Mouse (Mus musculus) heart, postnatal 4 days (tissue): ENCODE measurements around the gene Hlcs. TPM values are rescaled to one million over a fixed set of nuclear protein-coding genes. Genes with fewer than 3 reads are reported as not detected.

Experiments used
- DNase-seq: peaks from one replicate; pipeline ENCODE4 v3.0.0; 2021
- total RNA-seq, 2 experiments: library from RNA; stranded (reverse); gene quantifications; 2 replicates each; pipeline ENCODE4 v1.2.3; 2021

The Hlcs gene
- total RNA-seq, 2 experiments from 2014 or later: 8.0 to 8.2 TPM

DNA sequence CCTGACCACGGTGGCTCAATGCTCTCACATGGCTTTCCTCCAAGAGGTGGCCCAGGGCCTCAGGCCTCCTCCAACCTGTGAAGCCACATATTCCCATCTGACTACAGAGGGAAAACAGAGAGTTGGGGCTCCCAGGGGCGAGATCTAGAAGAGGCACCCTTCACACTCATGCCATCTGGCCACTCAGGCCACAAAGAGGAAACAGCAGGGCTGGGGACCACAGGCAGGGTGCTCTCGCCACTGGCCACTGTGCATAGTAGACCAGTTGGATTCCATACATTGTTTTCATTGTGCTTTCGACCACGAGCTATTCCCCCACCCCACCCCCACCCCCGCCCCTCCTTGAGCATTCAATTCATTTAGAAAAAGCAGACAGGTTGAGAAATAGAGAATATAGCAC is 151.4 kb downstream of the Hlcs start:
- DNase-seq: no peak

DNA sequence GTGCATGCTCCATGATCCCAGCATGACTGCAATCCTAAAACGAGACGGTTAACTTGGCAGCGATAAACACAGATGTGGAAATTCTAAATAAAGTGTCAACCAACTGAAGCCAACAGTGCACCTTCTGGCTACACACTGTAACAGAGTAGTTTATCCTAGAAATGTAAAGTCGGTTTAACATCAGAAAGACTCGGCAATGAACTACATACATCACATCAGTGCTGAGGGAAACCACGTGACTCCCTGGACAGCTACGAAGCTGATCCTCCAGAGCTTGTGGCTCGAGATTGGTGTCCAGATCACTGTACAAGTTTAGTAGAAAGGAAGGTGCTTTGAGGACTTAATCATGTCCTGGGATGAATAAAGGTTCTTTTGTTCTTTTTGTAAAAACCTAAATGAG is 155.6 kb downstream of the Hlcs start:
- no peak for DNase-seq

DNA sequence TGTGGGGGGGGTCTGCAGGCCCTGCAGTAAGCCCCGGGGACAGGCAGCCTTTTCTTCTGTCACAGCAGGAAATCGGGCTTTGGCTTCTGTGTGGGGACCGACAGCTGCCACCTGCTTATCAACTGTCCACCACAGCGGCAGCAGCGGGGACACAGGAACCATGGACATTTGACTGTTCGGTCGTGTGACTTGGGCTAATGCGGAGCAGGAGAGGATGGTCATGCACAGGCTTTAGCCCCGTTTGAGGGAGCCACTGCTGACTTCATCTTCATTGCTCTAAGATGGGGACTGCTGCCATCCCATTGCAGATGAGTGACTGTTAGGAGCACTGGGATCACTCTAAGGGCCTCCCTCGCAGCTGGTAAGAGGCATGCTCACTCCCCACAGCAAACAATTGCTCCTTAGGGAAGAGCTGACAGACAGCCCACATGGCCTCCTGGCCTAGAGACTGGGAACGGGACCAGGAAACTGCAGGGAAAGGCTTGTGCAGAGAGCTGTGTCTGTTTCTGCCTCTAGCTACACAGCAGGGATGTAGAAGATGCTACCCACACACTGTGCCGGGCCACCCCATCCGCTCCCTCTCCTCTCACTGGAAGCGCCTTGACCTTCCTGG is 158.2 kb downstream of the Hlcs start:
- DNase-seq: peak; percentile 37

DNA sequence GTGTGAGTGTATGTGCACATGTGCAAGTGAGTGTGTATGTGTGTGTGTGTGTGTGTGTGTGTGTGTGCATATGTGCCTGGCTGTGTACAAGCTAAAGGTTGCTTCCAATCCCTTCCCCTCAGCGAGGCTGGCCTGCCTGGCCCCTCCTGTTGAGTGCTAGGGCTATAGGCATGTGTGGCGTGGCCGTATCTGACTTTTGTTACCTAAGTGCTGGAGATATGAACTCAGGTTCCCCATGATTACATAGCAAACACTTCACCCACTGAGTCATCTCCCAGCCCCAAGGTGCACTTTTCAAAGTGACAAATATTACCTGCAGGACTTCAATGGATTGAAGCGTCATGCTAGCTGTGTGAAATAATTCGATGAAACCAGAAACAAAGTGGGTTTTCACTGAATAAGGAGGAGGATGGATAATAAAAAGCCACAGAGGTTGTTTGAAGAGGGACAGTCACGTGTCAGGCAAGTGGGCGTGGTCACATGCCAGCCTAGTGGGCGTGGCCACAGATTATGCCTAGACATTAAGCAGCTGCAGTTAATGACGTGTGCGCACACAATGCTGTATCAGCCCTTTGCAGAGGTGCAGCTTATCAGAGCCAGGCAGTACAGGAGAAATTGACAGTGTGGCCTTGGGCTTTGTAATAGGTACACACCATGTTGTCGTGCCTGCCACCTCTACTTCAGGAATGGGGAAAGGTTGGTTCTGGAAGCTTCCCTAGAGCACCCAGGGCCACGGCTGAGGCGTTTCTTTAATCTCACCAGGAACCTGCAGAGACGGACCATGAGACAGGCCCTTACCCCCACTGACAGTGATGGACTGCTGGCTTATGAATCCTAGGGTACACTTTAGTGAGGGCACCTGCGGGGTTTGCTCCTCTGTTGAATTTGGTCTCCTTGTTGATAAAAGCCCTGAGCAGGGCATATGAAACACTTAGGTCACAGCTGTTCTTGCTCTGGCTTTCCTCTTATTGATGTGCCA is 163.0 kb downstream of the Hlcs start:
- DNase-seq: no peak

DNA sequence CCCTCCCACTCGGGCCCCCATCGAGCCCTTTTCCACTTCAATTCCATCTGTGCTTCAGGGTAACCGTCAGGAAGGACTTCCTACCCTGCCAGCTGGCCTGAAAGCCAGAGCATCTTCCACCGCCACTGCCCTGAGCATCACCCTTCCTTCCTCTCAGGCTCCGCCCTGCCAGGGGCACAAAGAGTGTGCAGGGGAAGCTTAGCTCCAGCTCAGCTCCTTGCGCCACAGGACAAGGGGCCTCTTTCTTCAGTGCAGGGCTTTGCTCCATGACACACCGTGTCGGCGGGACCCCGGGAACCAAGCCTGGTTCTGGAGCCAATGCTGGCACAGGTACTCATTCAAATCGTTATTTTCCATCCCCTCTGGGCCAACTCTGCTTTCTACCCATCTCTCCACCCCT is 165.2 kb downstream of the Hlcs start:
- DNase-seq: no peak

DNA sequence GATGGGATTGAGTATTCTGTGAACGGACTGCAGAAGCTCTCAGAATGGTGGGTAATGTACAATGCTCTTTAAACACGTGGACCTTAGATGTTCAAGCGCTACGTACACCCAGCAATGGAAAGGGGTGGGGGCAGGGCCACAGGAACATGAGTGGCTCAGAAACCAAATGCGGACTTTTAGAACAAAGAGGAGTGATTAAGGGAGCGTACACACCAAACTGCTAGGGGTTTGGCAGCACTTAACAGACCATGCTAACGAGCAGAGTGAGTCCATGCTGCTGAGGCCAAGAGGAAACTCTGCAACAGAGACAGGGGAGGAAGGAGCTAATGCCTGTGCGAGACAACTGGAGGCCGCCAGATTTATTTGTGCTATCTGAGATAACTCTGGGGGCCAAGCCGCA is 170.0 kb downstream of the Hlcs start:
- DNase-seq: no peak

DNA sequence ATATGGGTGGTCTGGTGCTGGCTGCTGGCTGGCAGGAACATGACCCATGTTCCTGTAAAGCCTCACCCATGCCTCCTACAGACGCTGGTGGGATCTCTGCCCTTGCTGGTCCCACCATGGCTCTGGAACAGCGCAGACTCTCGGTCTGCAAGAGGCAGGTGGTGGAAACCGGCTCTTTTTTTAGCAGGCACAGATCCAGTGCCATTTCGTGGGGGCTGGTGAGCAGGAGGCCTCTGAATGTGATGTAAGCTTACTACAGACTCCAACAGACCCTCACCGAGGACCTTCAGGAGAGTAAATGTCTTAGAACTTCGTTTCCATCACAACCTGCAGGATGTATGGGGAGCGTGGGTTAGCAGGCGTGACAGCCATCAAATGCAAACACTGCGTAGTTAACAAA is 172.6 kb downstream of the Hlcs start:
- DNase-seq: no peak

DNA sequence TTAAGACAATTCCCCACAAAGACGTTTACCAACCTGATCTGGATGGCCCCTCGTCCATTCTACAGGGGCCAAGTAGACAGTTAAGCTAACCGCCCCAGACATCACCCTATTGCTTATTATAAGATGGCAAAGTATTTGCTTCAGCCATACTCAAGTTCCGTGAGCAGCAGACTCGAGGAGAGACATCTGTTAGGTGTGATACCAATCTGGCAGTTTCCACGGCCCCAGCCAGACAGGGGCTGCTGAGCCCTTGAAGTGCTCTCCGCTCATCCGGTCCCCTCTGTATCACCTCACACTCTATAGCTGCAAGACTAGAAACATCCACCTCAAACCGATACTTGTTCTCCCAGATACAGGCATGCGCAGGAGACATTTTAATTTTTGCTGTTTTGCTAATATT is 179.2 kb downstream of the Hlcs start:
- no peak for DNase-seq

DNA sequence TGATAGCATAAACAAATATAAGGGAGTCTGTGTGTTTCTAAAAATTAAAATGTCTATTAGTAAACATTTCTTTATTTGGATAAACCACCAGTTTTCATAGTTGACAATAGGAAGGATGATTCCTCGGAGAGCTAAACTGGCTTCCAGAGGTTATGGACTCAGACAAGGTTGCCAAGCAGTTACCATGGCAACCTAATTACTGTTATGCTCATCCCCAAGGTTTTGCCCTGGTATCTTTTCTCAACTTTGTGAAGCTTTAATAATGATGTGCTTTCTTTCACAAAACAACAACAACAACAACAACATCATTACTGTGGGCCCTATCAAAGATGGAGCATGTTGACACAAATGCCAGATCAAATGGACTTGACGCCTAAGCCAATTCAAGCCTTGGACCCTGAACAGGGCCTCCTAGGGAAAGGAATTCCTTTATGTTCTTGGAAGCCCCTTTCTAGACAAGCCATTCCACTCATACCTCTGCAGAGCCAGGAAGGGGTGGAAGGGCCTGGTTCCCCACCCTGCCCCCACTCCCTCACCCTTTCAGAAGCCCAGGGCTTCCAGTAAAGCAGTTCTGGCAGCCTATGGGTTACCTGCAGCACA is 185.0 kb downstream of the Hlcs start:
- DNase-seq: no peak

DNA sequence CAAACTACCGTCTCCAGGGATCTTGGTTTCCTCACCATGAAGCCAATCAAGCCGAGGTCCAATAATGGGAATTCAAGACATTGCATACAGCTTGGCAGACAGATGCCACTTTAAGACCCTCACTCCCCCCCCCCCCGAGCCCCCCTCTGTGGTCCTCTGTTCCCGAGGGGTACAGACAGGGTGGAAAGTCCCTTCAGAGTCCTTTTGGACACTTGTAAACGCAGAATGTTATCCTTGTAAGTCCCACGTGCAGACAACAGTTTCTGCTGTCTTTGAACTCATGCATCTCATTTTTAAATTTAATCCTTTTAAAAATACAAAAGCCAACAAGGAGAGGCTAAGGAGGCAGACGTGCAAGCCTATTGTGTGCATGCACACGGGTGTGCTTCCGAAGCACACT is 187.2 kb downstream of the Hlcs start:
- no peak for DNase-seq

DNA sequence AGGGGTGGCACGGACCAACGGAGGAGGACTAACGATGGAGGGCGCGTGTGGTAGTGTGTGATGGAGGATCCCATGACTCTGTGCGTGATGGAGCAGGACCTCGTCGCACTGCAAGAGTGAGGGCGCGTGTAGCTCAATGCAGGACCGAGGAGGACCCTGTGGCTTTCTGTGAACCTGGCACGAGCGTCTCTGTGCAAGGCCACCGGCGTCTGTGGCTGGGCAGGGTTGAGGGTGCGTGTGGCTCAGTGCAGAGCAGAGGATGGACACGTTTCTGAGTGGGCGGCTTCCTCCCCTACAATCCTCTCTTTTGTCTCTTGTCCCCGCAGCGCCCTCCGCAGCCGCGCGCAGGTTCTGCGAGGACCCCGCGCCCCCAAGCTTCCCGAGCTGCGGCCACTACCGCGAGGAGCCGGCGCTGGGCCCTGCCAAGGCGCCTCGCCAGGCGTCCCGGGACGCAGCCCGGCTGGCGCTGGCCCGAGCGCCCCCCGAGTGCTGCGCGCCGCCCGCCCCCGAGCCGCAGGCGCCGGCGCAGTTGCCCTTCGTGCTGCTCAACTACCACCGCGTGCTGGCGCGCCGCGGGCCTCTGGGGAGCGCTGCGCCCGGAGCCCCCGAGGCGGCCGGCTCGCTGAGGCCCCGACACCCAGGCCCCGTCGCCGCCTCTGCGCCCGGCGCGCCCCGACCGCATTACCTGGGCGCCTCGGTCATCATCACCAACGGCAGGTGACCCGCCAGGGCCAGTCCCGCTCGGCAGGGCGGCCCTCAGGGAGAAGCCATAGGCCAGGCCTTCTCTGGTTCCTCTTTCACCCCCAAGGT is 188.0 kb downstream of the Hlcs start:
- no peak for DNase-seq

DNA sequence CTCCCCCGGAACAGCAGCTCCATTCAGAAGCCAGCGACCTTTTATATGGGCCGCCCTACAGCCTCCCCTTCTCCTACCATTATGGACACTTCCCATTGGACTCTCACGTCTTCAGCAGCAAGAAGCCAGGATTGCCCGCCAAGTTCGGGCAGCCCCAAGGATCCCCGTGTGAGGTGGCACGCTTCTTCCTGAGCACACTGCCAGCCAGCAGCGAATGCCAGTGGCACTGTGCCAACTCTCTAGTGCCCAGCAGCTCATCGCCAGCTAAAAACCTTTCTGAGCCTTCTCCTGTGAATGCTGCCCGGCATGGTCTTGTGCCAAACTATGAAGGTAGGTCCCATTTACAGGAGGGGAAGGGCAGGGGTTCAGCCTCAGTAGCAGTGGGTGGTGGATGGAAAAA is 190.1 kb downstream of the Hlcs start:
- peak; percentile 75 for DNase-seq

DNA sequence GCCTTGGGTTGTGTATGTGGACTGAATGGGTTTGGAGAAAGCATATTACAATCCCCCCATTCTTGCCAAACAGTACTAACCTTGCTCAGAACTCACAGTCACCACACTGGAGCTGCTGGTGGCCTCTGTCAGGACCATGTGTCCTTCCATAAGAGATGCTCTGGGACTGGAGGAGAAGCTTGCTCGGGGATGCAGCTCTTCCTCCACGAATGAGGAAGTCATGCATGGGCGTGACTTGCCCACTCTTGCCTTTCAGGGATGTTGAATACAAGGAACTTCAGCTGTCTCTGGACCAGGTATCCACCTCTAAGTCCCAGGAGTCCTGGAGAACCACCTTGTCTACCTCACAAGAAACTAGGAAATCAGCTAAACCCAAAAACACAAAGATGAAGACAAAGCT is 191.0 kb downstream of the Hlcs start:
- no peak for DNase-seq

DNA sequence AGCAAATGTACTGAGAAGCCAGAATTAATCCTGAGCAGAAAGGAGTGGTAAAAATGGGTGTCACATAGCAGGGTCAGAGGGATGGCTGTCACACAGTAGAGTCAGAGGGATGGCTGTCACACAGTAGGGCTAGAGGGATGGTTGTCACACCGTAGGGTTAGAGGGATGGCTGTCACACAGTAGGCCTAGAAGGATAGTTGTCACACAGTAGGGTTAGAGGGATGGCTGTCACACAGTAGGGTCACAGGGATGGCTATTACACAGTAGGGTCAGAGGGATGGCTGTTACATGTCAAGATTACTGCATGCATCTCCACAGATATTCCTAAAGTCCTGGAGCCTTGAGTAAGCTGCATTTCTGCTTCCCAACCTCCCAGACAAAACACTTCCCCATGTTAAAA is 195.0 kb downstream of the Hlcs start:
- no peak for DNase-seq

DNA sequence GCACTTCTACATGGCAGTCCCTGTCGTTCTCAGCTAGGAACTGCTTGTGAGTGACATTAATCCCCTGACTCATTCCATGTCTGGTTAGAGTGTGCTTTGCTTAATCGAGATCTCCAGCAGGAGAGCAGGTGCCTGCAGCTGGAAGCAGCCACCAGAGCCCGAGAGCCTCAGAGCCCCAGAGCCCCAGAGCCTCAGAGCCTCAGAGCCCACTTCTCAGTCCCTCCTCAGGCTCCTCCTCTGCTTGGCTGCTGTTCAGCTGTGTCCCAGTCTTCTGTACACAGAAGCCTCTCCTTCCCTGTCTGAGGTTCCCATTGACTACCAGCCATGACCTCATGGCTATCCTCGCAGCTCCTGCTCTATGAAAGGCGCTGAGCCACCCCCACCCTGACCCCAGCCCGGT is 196.0 kb downstream of the Hlcs start:
- peak; percentile 36 for DNase-seq

DNA sequence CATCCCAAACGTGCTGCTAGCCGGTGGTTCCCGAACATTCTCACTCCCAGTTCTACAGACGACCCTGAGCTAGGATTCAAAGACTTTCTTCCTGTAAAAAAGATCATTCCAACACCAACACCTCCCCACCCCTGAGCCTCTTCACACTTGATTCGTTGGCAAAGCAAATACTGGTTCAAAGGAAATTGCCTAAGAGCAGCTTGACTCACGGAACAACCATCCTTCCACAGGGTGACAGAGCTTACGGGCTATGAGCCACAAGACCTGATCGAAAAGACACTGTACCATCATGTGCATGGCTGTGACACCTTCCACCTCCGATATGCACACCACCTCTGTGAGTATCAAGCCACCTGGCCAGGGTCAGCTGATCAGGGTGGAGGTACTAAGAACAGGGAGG is 198.7 kb downstream of the Hlcs start:
- DNase-seq: no peak

DNA sequence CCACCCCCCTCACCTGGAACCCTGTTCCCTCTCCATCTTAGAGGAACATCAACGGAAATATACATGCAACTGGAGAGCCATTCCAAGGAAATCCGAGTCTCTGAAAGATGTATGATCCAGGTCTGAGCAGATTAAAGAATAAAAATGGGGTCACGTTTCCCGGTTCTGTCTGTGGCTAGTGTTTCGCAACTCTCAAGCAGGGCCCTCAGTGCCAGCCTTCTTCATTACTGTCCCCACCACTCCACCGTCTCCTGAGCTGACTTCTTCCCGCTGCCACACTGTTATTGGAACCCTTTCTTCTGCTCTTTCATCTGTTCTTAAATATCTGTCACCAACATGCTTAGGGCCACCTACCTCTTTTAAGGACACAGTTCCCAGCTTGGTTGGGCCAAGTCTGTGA is 200.2 kb downstream of the Hlcs start:
- no peak for DNase-seq

DNA sequence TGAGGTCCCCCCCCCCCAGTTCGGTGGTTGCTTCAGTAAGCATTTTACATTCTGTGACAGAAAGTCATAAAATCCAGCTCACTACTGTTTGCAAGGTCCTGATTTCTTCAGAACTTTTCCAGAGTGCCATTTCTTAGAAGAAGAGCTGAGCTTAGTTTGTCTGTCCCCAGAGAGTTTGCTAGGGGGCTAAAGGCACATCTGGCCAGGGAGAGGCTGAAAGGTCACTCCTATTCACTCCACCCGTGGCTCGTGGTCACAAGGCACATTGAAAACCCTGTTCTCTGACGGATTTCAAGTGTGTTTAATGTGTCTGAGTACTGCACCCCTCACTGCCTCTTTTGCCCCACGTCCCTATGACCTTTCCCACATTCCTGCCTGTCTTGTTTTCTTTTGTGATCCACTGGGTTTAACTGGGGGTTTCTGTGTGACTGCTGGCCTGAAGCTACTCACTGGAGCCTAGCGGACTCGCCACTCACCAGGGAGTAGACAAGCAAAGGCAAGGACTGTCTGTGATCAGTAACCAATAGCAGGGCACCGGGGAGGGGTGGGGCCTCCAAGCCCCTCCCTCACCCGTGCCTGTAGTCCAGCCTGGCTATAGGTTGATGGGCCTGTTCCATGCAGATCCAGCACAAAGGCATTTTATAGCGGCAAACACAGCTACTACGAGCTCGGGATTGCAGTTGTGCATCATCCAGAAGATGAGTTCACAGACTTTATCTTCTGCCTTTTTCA is 215.5 kb downstream of the Hlcs start:
- no peak for DNase-seq

DNA sequence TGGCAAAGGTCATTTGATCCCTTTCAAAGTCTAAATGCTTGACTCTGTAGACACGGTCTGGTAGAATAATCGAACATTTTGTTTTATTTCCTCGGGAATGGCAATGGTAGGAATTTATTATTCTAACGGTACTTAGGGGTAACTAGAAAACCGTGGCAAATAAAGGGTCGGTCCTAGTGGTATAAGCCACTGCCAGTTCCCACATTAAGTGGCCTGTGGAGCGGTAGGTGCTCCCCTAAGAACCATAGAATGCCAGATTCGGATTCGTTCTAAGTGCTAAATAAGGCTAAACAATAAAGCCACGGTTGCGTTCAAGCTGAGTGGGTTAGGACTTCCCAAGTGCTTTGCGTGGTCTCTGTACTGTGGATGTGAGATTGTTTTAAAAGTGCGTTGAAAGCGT is 216.9 kb downstream of the Hlcs start:
- no peak for DNase-seq

DNA sequence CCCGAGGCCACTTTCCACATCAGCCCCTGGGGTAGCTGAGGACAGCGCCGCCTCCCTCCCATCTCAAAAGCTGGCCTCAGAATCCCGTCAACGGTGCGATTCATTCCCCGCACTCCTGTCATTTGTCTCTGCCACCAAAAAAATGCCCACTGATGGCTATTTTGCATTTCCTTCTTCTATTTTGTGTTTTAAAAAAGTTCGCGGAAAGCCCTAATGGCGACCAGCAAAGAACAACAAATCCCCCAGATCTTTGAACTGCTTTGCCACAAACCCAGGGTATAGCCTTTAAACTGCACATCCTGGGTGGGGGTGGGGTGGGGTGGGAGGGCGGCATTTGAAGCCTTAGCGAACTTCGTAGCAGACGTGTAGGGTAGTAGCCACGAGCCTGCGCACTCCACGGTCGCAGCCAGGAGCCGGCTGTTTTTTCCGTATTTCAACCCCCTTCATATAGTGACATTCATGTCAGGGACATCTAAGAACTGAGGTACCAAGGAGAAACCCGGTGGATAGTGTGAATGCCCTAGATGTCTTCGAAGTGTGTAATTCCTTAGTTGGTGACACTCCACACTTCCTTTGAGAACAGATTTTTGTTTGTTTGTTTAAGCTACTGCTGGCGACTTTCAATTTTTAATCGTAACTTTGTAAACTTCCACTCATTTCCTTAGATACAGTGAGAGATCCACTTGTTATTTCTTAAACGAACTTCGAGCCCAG is 218.1 kb downstream of the Hlcs start:
- DNase-seq: no peak
